Mouse (Mus musculus) hindbrain, embryonic 15.5 days (tissue): ENCODE results near the gene Spata13. TPM values are rescaled to one million over a fixed set of nuclear protein-coding genes. Genes with fewer than 3 reads are reported as not detected.

Source experiments
- ATAC-seq: fragments of 200-750 bp; cut with Nextera tagmentation; 2 replicates; pipeline ENCODE4 v1.8.0; 2017; ENCODE audit warnings: low read depth, moderate number of reproducible peaks, moderate TSS enrichment; ENCODE audit not compliant: low FRiP score
- H3K27ac ChIP-seq: fragments of 300-500 bp; sonication (generic); replicated peaks from 2 replicates; pipeline ENCODE4 v1.5.1; 2015; ENCODE audit warnings: mild to moderate bottlenecking, inconsistent platforms
- H3K27me3 ChIP-seq: fragments of 300-500 bp; sonication (generic); 2 replicates; pipeline ENCODE4 v1.6.1; 2015; ENCODE audit warnings: control low read depth, inconsistent platforms
- H3K36me3 ChIP-seq: fragments of 300-500 bp; sonication (generic); 2 replicates; pipeline ENCODE4 v1.6.1; 2015; ENCODE audit warnings: control low read depth, inconsistent platforms
- H3K4me1 ChIP-seq: fragments of 300-500 bp; sonication (generic); replicated peaks from 2 replicates; pipeline ENCODE4 v1.6.1; 2015; ENCODE audit warnings: control low read depth, inconsistent platforms
- H3K4me2 ChIP-seq: fragments of 300-500 bp; sonication (generic); 2 replicates; pipeline ENCODE4 v1.6.1; 2015; ENCODE audit warnings: moderate library complexity, mild to moderate bottlenecking, inconsistent platforms
- H3K4me3 ChIP-seq: fragments of 300-500 bp; sonication (generic); 2 replicates; pipeline ENCODE4 v1.5.1; 2015; ENCODE audit warnings: mild to moderate bottlenecking, inconsistent platforms
- H3K9ac ChIP-seq: fragments of 300-500 bp; sonication (generic); 2 replicates; pipeline ENCODE4 v1.6.1; 2015; ENCODE audit warnings: inconsistent platforms
- H3K9me3 ChIP-seq: fragments of 300-500 bp; sonication (generic); 2 replicates; pipeline ENCODE4 v1.6.1; 2016; ENCODE audit warnings: control low read depth, inconsistent platforms
- WGBS: fragments of 180-500 bp; shearing (Covaris S2); methylation state at CpG from one replicate; pipeline ENCODE4 v1.1.7; 2015; 5-methylcytosine and 5-hydroxymethylcytosine counted together
- polyA plus RNA-seq: library from polyadenylated mRNA; unstranded; fragments of >200 nt; fragmentation: Nextera tagmentation; extraction: Ambion mirVana; gene quantifications from 2 replicates; pipeline ENCODE4 v1.2.1, GENCODE M21; 2015

Gene Spata13
- polyA plus RNA-seq = 20.5 and 26.8 TPM in 2 replicates

DNA sequence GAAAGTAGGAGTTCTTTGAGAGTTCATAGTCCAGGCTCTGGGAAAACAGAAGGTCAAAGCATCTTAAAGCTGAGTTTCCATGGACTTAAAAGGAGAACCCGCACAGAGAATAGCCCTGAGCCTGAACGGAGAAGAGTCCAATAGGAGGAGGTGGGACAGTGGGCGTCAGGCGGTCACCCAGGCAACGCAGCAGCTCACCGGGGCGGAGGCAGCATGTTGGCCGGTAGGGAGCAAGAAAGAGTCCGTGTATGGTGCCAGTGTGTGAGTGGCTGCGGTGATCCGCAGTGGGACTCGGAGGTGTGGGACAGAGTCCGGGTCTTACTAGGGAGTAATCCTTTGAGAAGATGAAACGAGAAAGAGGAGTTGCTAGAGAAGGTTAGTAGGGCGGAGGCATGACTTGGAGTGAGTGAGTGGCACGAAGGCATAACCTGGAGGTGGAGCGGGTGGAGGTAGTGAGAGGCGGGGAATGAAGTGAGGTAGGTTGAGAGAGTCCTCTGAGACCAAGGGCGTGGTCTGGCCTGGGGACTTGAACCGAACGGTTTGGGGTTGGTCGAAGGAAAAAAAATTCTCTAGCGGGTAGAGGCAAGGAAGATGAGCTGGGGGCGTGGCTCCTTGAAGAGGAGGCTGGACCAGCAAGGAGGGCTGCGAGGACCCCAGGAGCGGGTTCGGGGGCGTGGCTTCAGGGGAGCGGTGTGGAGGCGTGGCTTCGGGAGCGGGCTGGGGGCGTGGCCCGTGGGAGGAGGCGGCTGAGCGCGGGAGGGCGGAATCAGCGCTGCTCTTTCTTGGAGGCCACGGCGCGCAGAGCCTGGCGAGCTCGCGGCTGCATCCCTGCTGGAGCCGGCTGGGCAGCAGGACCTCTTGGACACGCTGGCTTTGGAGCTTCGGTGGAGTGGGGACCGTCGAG is at the start of gene Spata13:
Spata13 (plus strand) TSS at position 41 of the 904 bp plus-strand sequence.
- peaks cover 40% of the 10 kb centered on the region for H3K4me1 ChIP-seq
- no peaks in the 10 kb centered on the region for H3K27me3 ChIP-seq
- WGBS = under 1% methylated on average over 49 of the region's 50 CpGs
- H3K4me3 ChIP-seq = peak within 1 kb of the TSS; percentile 77
- no peaks in the 10 kb centered on the region for H3K36me3 ChIP-seq
- peak; percentile 89 for ATAC-seq
- H3K4me2 ChIP-seq = peak within 1 kb of the TSS; percentile 98
- peak within 1 kb of the TSS; percentile 52 for H3K9ac ChIP-seq
- H3K27ac ChIP-seq = peak within 1 kb of the TSS; percentile 56
- no peaks in the 10 kb centered on the region for H3K9me3 ChIP-seq

DNA sequence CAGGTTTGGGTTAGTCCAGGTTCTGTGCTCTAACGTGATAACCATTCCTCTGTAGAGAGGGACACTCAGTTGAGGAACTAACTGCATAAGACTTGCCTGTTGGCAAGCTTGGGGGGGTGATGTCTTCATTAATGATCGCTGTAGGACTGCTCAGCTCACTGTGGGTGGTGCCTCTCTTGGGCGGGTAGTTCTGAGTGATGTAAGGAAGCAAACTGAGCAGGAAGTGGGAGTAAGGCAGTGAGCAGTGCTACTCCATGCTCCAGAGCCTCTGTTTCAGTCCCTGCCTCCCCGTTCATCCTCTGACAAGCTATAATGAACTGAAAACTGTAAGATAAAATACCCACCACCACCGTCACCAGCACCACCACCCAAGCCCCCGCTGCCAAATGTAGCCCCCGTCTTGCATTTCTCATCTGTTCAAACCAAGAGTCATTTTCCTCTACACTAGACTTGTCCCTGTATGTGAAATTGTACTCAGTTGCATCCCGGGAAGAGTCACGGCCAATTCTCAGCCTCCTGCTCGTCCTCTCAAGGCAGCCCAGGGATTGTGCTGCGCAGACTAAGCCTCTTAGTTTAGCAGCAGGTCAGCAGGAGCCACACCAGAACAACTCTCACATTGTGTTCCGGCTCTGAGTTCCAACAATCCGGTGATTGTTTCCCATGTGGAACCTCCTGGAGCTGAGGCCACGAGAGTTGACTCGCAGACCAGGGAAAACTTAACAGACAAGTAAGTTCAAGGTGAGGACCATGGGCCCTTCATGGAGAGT is 46.9 kb upstream of the Spata13 start:
- Histone ChIP-seq H3K4me1 (0 out of 2 replicates have a peak, but pooled peaks cover 7% of the 10 kb centered on the region), H3K27ac (0 out of 2 replicates have a peak overlapping the region, but pooled peaks have one; percentile 15), H3K9ac (no peak overlapping the region), H3K4me3 (no peak overlapping the region), H3K4me2 (no peak overlapping the region), H3K36me3 (no peaks in the 10 kb centered on the region), H3K9me3 (no peaks in the 10 kb centered on the region), H3K27me3 (no peaks in the 10 kb centered on the region)
- no peak for ATAC-seq
- 34% methylated on average over 15 of the region's 15 CpGs for WGBS

DNA sequence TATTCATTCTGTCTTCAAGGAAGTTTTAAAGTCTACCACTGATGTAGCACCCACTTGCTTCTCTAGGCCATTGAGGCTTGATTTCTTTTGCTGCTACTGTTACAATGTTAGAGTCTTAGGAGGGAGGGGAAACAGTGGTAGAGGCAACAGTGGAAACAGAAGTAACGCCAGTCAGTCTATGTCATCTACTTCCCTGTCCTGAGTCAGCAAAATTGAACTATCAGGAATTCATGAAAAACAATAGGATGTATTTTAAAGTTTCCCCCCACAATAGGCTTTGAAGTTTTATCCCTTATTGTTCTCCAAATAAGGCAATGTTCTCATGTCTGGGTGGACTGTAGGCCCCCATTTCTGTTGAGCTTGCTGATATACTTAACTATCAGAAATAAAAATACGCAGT is 44.8 kb upstream of the Spata13 start:
- Histone ChIP-seq H3K27me3 (no peaks in the 10 kb centered on the region), H3K36me3 (no peaks in the 10 kb centered on the region), H3K4me3 (no peak overlapping the region), H3K27ac (no peak overlapping the region), H3K4me2 (no peak overlapping the region), H3K9me3 (no peaks in the 10 kb centered on the region), H3K4me1 (peaks cover 11% of the 10 kb centered on the region; the same call in 1 of the 2 replicates), H3K9ac (no peak overlapping the region)
- ATAC-seq = no peak
- 83% methylated on average over 2 of the region's 2 CpGs for WGBS

DNA sequence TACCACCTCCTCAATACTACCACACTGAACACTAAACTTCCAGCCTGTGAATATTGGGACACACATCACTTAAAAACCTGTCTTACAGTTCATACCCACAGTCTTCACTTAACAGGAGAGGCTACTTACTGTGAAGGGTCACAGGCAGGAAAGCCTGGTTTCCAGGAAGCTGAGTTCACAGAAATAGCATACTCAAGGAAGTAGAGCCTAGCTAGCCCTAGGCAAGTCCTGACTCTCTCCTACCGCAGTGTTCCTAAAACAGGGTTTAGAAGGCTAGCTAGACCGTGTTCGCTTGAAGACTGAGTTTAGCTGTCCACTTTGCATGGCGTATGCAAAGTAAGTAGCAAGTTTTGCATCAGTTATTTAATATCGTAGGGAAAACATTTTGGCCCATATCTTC is 41.5 kb upstream of the Spata13 start:
- no peaks in the 10 kb centered on the region for H3K36me3 ChIP-seq
- ATAC-seq = no peak
- H3K27me3 ChIP-seq = no peaks in the 10 kb centered on the region
- no peak overlapping the region for H3K9ac ChIP-seq
- H3K9me3 ChIP-seq = no peaks in the 10 kb centered on the region
- 89% methylated on average over 5 of the region's 5 CpGs for WGBS
- peaks cover 8% of the 10 kb centered on the region for H3K4me1 ChIP-seq
- H3K4me3 ChIP-seq = no peak overlapping the region
- no peak overlapping the region for H3K27ac ChIP-seq
- no peak overlapping the region for H3K4me2 ChIP-seq

DNA sequence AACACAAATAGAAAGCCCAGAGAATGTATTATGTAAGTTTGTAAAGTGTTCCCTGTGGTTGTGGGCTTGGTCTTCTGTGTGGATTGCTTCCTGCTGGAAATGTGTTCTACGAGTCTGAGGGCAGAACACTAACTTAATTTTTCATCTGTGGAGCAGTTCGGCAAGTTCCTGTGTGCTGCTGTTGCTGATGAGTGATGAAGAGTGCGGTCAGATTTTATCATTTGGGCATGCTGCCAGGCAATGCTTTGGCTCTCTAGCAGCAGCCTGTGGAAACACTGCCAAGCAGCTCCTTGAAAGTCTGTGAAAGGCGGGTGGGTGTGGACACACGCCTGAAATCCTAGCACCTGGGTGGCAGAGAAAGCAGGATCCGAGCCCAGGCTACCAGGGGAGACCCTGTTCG is 41.0 kb upstream of the Spata13 start:
- Histone ChIP-seq H3K27ac (no peak overlapping the region), H3K36me3 (no peaks in the 10 kb centered on the region), H3K4me1 (peaks cover 12% of the 10 kb centered on the region), H3K4me2 (no peak overlapping the region), H3K27me3 (no peaks in the 10 kb centered on the region), H3K9me3 (no peaks in the 10 kb centered on the region), H3K4me3 (no peak overlapping the region), H3K9ac (no peak overlapping the region)
- no peak for ATAC-seq
- 56% methylated on average over 7 of the region's 7 CpGs for WGBS

DNA sequence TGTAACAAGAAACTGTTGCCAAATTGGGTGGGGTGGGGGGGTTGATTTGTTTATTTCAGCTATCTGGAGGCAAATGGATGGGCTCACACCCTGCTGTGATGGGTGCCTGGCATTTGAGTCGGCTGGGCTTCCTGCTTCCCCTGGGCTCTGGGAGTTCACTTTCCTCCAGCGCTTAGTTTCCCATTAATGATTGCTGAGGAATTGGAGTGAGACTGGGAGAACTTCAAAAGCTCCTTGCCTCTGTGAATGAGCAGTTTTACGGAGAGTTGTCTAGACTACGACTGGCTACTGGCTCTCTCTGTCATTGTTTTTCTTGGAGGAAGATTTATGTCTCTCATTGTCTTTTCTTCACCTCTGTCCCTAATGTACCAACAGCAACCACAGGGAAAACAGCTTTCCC is 36.2 kb upstream of the Spata13 start:
- no peaks in the 10 kb centered on the region for H3K9me3 ChIP-seq
- H3K9ac ChIP-seq = no peak overlapping the region
- H3K36me3 ChIP-seq = no peaks in the 10 kb centered on the region
- no peak overlapping the region for H3K4me2 ChIP-seq
- no peak for ATAC-seq
- peaks cover 15% of the 10 kb centered on the region for H3K4me1 ChIP-seq
- no peak overlapping the region for H3K4me3 ChIP-seq
- no peaks in the 10 kb centered on the region for H3K27me3 ChIP-seq
- H3K27ac ChIP-seq = no peak overlapping the region
- WGBS = 16% methylated on average over 4 of the region's 4 CpGs

DNA sequence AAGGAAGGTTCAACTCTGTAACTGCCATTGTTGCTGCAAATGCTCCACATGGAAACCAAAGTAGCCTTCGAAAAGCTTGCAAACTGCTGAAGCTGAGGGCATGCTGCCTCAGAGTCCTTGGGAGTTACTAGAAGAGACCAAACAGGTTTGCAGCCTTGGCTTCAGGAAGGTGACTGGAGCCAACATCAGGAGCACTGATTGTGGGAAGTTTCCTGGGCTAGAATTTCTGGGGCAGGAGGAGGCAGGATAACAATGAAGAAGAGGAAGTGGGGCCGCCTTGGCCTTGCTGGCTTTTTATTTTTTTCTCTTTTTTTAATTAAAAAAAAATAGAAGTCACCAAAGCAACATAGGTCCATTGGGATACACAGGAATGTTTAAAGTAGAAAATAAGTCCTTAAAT is 34.8 kb upstream of the Spata13 start:
- H3K4me2 ChIP-seq = no peak overlapping the region
- no peaks in the 10 kb centered on the region for H3K9me3 ChIP-seq
- no peak overlapping the region for H3K9ac ChIP-seq
- peaks cover 11% of the 10 kb centered on the region for H3K4me1 ChIP-seq
- no peak overlapping the region for H3K4me3 ChIP-seq
- H3K27me3 ChIP-seq = no peaks in the 10 kb centered on the region
- ATAC-seq = no peak
- H3K36me3 ChIP-seq = no peaks in the 10 kb centered on the region
- no peak overlapping the region for H3K27ac ChIP-seq
- 82% methylated on average over 2 of the region's 2 CpGs for WGBS

DNA sequence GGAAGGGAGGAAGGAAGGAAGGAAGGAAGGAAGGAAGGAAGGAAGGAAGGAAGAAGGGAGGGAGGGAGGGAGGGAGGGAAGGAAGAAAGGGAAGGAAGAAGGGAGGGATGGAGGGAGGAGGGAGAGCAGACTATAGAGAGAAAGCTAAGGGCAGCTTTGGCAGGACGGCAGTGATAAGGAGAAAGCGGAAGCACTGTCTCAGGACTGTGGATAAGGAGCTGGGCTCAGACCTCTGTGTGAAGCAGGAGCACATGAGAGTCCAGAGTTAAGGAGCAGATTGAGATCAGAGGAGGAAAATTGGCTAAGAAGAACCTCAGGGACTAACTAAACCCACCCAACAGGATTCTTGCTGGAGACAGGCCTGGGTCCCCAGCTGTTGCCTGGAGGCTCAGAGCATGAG is 28.2 kb upstream of the Spata13 start:
- Histone ChIP-seq H3K27ac (no peak overlapping the region), H3K4me1 (no peaks in the 10 kb centered on the region; the same call in 1 of the 2 replicates), H3K36me3 (no peaks in the 10 kb centered on the region), H3K27me3 (no peaks in the 10 kb centered on the region), H3K4me2 (no peak overlapping the region), H3K4me3 (no peak overlapping the region), H3K9me3 (no peaks in the 10 kb centered on the region), H3K9ac (no peak overlapping the region)
- 80% methylated on average over 2 of the region's 2 CpGs for WGBS
- ATAC-seq = no peak

DNA sequence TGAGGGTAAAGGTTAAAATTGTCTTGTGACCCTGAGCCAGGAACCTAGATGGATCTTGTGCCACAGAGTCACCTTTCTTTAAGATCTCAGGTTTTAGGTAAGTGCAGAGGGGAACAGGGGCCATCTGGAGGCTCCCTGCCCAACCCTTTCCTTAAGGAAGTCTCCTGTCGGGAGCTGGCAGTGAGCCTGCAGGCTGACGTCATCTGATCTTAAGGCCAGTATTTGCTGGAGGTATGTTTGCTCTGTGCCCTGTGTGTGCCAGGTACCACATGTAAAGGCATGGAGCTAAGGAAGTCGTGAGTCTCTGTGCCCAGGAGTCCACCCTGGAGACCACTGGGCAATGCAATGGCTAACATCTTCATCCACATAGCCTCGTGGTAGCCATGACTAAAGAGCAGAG is 27.6 kb upstream of the Spata13 start:
- Histone ChIP-seq H3K27me3 (no peaks in the 10 kb centered on the region), H3K9me3 (no peaks in the 10 kb centered on the region), H3K27ac (no peak overlapping the region), H3K36me3 (no peaks in the 10 kb centered on the region), H3K4me3 (no peak overlapping the region), H3K9ac (no peak overlapping the region), H3K4me1 (no peaks in the 10 kb centered on the region; the same call in 1 of the 2 replicates), H3K4me2 (no peak overlapping the region)
- WGBS = 75% methylated on average over 4 of the region's 4 CpGs
- ATAC-seq = no peak

DNA sequence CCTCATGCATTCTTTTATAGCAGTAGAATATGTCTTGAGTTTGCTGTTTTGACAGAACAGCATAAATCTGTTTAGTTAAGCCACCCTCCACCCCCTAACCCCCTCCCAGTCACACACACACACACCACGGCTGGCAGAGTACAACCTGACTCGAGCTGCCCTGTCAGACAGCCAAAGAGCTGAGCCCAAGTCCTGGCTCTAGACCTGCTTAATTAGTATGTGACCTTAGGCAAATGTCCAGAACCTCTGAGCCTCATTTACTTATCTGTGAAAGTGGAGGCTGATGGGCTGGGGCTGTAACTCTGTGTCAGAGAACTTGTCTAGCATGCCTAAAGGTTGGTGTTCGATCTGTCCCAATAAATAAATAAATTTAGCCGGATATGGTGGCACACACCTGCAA is 26.1 kb upstream of the Spata13 start:
- no peak for ATAC-seq
- H3K9ac ChIP-seq = no peak overlapping the region
- no peaks in the 10 kb centered on the region for H3K36me3 ChIP-seq
- H3K4me3 ChIP-seq = no peak overlapping the region
- H3K27ac ChIP-seq = no peak overlapping the region
- H3K4me2 ChIP-seq = no peak overlapping the region
- no peaks in the 10 kb centered on the region for H3K27me3 ChIP-seq
- H3K4me1 ChIP-seq = no peaks in the 10 kb centered on the region; the same call in 1 of the 2 replicates
- no peaks in the 10 kb centered on the region for H3K9me3 ChIP-seq
- 81% methylated on average over 4 of the region's 4 CpGs for WGBS

DNA sequence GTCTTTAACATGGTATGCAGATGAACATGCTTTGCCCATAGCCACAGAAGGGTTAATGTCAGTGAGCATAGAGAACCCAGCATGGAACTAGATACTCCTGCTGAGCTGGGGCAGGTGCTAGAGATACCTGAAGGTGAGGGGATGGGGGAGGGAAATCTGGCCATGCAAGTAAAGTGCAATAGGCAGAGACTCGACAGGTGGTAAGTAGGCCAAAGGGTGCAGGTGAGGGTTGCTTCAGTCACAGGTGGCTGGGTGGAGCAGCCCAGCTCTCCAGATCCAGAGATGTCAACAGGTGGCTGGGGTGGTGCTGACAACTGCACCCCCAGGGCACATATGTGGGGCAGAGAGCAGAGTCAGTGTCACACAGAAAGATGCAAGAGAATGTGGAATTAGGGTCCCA is 24.6 kb upstream of the Spata13 start:
- Histone ChIP-seq H3K27ac (no peak overlapping the region), H3K4me1 (no peaks in the 10 kb centered on the region; the same call in 1 of the 2 replicates), H3K9me3 (no peaks in the 10 kb centered on the region), H3K27me3 (no peaks in the 10 kb centered on the region), H3K36me3 (no peaks in the 10 kb centered on the region), H3K4me3 (no peak overlapping the region), H3K9ac (no peak overlapping the region), H3K4me2 (no peak overlapping the region)
- no peak for ATAC-seq
- 96% methylated on average over 1 of the region's 1 CpGs for WGBS

DNA sequence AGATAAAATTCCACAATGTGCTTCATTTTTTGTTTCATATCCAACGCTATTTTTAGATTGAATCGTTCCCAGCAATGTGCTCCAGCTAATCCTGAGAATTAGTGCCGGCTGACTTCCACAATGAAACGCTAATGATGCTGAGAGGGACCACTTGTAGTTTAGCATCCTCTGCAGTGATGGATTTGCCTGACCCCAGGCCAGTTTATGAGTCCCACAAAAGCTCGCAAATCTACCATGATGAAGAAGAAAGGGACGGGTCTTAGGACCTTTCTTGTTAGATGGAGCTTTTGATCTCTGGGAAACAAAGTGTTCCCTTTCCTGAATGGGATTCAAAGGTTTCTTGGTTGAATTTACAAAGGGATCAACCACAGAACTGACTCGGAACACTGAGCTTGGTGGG is 21.1 kb upstream of the Spata13 start:
- H3K27ac ChIP-seq = no peak overlapping the region
- H3K4me1 ChIP-seq = no peaks in the 10 kb centered on the region
- no peaks in the 10 kb centered on the region for H3K27me3 ChIP-seq
- 13% methylated on average over 7 of the region's 7 CpGs for WGBS
- H3K9me3 ChIP-seq = no peaks in the 10 kb centered on the region
- no peak for ATAC-seq
- H3K36me3 ChIP-seq = no peaks in the 10 kb centered on the region
- H3K9ac ChIP-seq = no peak overlapping the region
- no peak overlapping the region for H3K4me2 ChIP-seq
- no peak overlapping the region for H3K4me3 ChIP-seq
